Mouse (Mus musculus): ENCODE measurements around the gene Wfdc15a. TPM values are rescaled to one million over a fixed set of nuclear protein-coding genes. Genes with fewer than 3 reads are reported as not detected.

Gene Wfdc15a
- total RNA-seq (2014; rRNA removed): not detected in 2 replicates
- polyA plus RNA-seq (2015; fragmentation: Nextera tagmentation; extraction: Ambion mirVana): not detected in 2 replicates

DNA sequence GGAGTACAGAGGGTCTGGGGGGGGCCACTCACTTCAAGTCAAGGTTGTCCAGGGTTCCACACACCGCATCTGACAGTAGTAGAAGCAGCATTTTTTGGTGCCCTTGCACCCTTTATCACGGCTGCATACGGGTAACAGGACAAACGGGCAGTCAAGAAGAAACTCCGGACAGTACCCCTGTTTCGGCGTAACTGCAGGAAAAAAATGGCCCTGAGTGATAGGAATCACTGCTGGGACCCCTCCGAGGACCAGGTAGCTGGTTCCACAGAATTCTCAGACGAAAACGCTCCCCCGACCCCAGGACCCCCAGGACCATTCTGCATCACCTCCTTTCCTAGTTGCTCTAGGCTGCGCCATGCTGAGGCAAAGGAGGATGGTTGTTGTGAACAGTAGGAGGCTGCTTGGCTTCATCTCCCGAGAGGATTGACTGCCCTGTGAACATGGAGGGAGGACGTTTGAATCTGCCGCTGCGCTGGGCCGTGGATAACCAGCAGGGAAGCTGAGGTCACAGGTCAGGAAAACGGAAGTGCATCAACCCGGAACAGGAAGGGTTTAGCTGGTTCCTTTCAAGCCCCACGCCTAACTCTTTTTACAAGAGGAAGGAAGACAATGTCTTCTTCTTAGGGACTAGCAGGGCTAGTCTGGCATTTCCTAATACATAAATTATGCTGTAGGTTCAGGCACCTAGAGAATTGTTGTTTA, at the start of gene Wfdc15a:
Gene Wfdc15a (minus strand): TSS at position 505 of the 702 bp plus-strand sequence.
- H3K27me3 ChIP-seq (ENCODE audit: insufficient read depth, low read length): no peaks in the 10 kb centered on the region
- no peak within 1 kb of the TSS for H3K9ac ChIP-seq
- no peaks in the 10 kb centered on the region for H3K36me3 ChIP-seq (ENCODE audit: insufficient read depth)
- no peak within 1 kb of the TSS for H3K4me2 ChIP-seq (ENCODE audit: low read depth)
- WGBS: 82% methylated on average over 20 of the region's 20 CpGs
- H3K9me3 ChIP-seq (ENCODE audit: low read length): no peaks in the 10 kb centered on the region
- ATAC-seq (no peak), DNase-seq (no peak)
- no peak within 1 kb of the TSS for H3K27ac ChIP-seq (ENCODE audit: low read depth, low read length)
- no peaks in the 10 kb centered on the region for H3K4me1 ChIP-seq (ENCODE audit: insufficient read depth)
- no peak for TF ChIP-seq CTCF (IDR thresholded peaks at IDR 0.05; ENCODE audit: low read depth)
- H3K4me3 ChIP-seq (ENCODE audit: low read depth, low read length): no peak within 1 kb of the TSS

GRCm38 (mm10) chr2:164238366-164238765, 38.4 kb upstream of the Wfdc15a start, which contains the start of gene Svs2:
Gene Svs2 (minus strand): TSS chr2:164238466.
- 89% methylated on average over 3 of the region's 3 CpGs for WGBS
- DNase-seq: no peak
- H3K4me1 ChIP-seq (ENCODE audit: insufficient read depth): no peaks in the 10 kb centered on the region
- H3K4me2 ChIP-seq (ENCODE audit: low read depth): no peak within 1 kb of the TSS
- TF ChIP-seq CTCF (IDR thresholded peaks at IDR 0.05; ENCODE audit: low read depth): no peak
- H3K27ac ChIP-seq (ENCODE audit: low read depth, low read length): no peak within 1 kb of the TSS
- H3K36me3 ChIP-seq (ENCODE audit: insufficient read depth): no peaks in the 10 kb centered on the region
- no peak within 1 kb of the TSS for H3K9ac ChIP-seq
- ATAC-seq: no peak
- no peaks in the 10 kb centered on the region for H3K27me3 ChIP-seq (ENCODE audit: insufficient read depth, low read length)
- no peak within 1 kb of the TSS for H3K4me3 ChIP-seq (ENCODE audit: low read depth, low read length)
- H3K9me3 ChIP-seq (ENCODE audit: low read length): no peaks in the 10 kb centered on the region

DNA sequence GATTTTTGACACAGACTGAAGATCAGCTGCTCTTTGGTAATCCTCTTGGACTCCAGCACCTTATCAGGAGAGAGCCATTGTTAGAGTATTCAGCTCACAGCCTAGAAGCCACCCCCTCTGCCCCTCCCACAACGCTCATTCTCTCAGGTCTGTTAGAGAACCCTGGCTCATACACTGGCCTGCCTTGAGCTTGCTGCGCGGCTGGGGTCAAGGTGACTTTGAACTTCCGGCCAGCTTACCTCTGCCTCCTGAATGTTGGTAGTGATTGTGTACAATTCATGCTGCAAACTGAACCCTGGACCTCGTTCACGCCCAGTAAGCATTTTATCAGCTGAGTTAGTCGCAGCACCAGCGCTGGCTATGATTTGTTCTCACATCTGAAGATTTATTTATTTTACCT, 32.7 kb upstream of the Wfdc15a start:
- no peak overlapping the region for H3K9ac ChIP-seq
- H3K27me3 ChIP-seq (ENCODE audit: insufficient read depth, low read length): no peaks in the 10 kb centered on the region
- ATAC-seq (no peak), DNase-seq (no peak)
- H3K27ac ChIP-seq (ENCODE audit: low read depth, low read length): no peak overlapping the region
- no peak overlapping the region for H3K4me3 ChIP-seq (ENCODE audit: low read depth, low read length)
- H3K9me3 ChIP-seq (ENCODE audit: low read length): no peaks in the 10 kb centered on the region
- 92% methylated on average over 8 of the region's 8 CpGs for WGBS
- no peaks in the 10 kb centered on the region for H3K36me3 ChIP-seq (ENCODE audit: insufficient read depth)
- TF ChIP-seq CTCF (IDR thresholded peaks at IDR 0.05; ENCODE audit: low read depth): no peak
- H3K4me2 ChIP-seq (ENCODE audit: low read depth): no peak overlapping the region
- no peaks in the 10 kb centered on the region for H3K4me1 ChIP-seq (ENCODE audit: insufficient read depth)

GRCm38 (mm10) chr2:164228361-164229070, 28.6 kb upstream of the Wfdc15a start:
- DNase-seq: no peak
- Histone ChIP-seq H3K27me3 (ENCODE audit: insufficient read depth, low read length) (no peaks in the 10 kb centered on the region), H3K36me3 (ENCODE audit: insufficient read depth) (no peaks in the 10 kb centered on the region), H3K4me1 (ENCODE audit: insufficient read depth) (no peaks in the 10 kb centered on the region), H3K4me3 (ENCODE audit: low read depth, low read length) (no peak overlapping the region), H3K4me2 (ENCODE audit: low read depth) (no peak overlapping the region), H3K27ac (ENCODE audit: low read depth, low read length) (no peak overlapping the region), H3K9me3 (ENCODE audit: low read length) (no peaks in the 10 kb centered on the region), H3K9ac (no peak overlapping the region)
- no peak for ATAC-seq
- 85% methylated on average over 8 of the region's 8 CpGs for WGBS
- TF ChIP-seq CTCF (IDR thresholded peaks at IDR 0.05; ENCODE audit: low read depth): no peak

DNA sequence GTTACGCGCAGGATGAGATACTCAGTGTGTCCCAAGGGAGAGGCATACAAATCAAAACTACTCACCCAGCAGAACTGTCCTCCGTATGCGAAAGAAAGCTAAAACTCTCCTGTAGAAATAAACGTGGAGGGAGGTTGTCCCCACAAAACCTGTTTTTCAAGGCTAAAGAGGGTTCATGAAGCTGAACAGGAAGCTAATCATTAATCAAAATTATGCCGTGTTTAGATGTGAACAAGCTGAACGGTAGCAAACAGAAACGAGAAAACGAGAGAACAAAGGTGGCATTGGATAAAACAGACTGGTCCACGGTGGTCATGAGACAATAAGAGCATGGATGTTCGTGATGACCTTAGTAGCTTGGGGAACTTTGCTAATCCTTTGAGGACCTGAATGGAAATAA, 21.6 kb upstream of the Wfdc15a start, which contains the start of gene Wfdc15b:
Gene Wfdc15b (minus strand): TSS at position 139 of the 400 bp plus-strand sequence.
- no peaks in the 10 kb centered on the region for H3K27me3 ChIP-seq (ENCODE audit: insufficient read depth, low read length)
- DNase-seq (no peak), ATAC-seq (no peak)
- no peak within 1 kb of the TSS for H3K9ac ChIP-seq
- H3K4me1 ChIP-seq (ENCODE audit: insufficient read depth): no peaks in the 10 kb centered on the region
- no peaks in the 10 kb centered on the region for H3K9me3 ChIP-seq (ENCODE audit: low read length)
- TF ChIP-seq CTCF (IDR thresholded peaks at IDR 0.05; ENCODE audit: low read depth): no peak
- no peak within 1 kb of the TSS for H3K4me2 ChIP-seq (ENCODE audit: low read depth)
- H3K27ac ChIP-seq (ENCODE audit: low read depth, low read length): no peak within 1 kb of the TSS
- 82% methylated on average over 11 of the region's 11 CpGs for WGBS
- no peaks in the 10 kb centered on the region for H3K36me3 ChIP-seq (ENCODE audit: insufficient read depth)
- H3K4me3 ChIP-seq (ENCODE audit: low read depth, low read length): no peak within 1 kb of the TSS

DNA sequence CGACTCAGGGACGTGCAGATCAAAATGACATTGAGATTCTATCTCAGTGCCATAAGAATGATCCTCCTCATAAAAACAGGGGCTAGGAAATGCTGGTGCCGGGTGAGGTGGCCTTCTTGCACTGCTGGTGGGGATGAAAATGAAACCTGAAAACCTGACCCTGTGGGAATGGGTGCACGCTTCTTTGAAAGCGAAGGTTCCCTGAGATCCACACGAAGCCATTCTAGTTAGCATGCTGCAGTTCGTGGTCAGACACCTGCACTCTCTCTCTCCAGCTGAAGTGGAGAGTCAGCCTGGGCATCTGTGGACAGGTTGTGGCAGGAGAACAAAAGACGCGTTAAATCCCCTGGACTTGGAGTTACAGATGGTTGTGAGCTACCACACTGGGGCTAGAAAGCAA, 19.4 kb upstream of the Wfdc15a start:
- no peak overlapping the region for H3K9ac ChIP-seq
- DNase-seq (no peak), ATAC-seq (no peak)
- no peaks in the 10 kb centered on the region for H3K27me3 ChIP-seq (ENCODE audit: insufficient read depth, low read length)
- 85% methylated on average over 9 of the region's 9 CpGs for WGBS
- H3K4me2 ChIP-seq (ENCODE audit: low read depth): no peak overlapping the region
- no peak for TF ChIP-seq CTCF (IDR thresholded peaks at IDR 0.05; ENCODE audit: low read depth)
- no peaks in the 10 kb centered on the region for H3K4me1 ChIP-seq (ENCODE audit: insufficient read depth)
- no peak overlapping the region for H3K4me3 ChIP-seq (ENCODE audit: low read depth, low read length)
- no peaks in the 10 kb centered on the region for H3K36me3 ChIP-seq (ENCODE audit: insufficient read depth)
- no peak overlapping the region for H3K27ac ChIP-seq (ENCODE audit: low read depth, low read length)
- no peaks in the 10 kb centered on the region for H3K9me3 ChIP-seq (ENCODE audit: low read length)

DNA sequence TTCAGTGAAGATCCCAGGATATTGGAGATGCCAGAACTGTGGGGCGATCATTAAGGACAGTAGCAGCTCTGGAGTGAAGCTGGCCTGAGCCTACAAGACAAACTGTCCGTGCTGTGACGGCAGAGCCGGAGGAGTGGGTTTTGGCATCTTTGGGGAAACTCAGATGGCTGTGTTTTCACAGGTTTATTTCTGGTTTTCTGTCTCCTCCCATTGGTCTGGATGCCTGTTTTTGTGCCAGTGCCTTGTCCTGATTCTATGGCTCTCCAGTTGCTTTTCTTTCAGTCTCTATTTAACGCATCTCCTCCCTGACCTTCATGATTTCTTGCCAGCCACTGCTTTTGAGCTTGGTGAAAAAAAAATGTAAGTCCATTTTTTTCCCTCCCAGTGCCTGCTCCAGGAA, 12.8 kb upstream of the Wfdc15a start:
- TF ChIP-seq CTCF (IDR thresholded peaks at IDR 0.05; ENCODE audit: low read depth): no peak
- H3K27me3 ChIP-seq (ENCODE audit: insufficient read depth, low read length): no peaks in the 10 kb centered on the region
- H3K4me1 ChIP-seq (ENCODE audit: insufficient read depth): no peaks in the 10 kb centered on the region
- H3K9me3 ChIP-seq (ENCODE audit: low read length): no peaks in the 10 kb centered on the region
- no peak for ATAC-seq
- H3K4me3 ChIP-seq (ENCODE audit: low read depth, low read length): no peak overlapping the region
- DNase-seq: no peak
- WGBS: 72% methylated on average over 5 of the region's 5 CpGs
- H3K27ac ChIP-seq (ENCODE audit: low read depth, low read length): no peak overlapping the region
- H3K4me2 ChIP-seq (ENCODE audit: low read depth): no peak overlapping the region
- no peak overlapping the region for H3K9ac ChIP-seq
- H3K36me3 ChIP-seq (ENCODE audit: insufficient read depth): no peaks in the 10 kb centered on the region
